Mouse (Mus musculus) liver, embryonic 16.5 days (tissue): ENCODE data around the gene Ndufab1. TPM values are rescaled to one million over a fixed set of nuclear protein-coding genes. Genes with fewer than 3 reads are reported as not detected.

Experiments
- ATAC-seq: fragments of 200-750 bp; cut with Nextera tagmentation; 2 replicates; pipeline ENCODE4 v1.8.0; 2017; ENCODE audit warnings: low read depth, mild to moderate bottlenecking, moderate number of reproducible peaks, moderate library complexity
- H3K27ac ChIP-seq: fragments of 300-500 bp; sonication (generic); 2 replicates; pipeline ENCODE4 v1.5.1; 2014; ENCODE audit warnings: mild to moderate bottlenecking, low read length
- H3K27me3 ChIP-seq: fragments of 300-500 bp; sonication (generic); 2 replicates; pipeline ENCODE4 v1.6.1; 2014; ENCODE audit warnings: low read depth, low read length, mixed read lengths; ENCODE audit not compliant: control insufficient read depth, insufficient read depth
- H3K36me3 ChIP-seq: fragments of 300-500 bp; sonication (generic); 2 replicates; pipeline ENCODE4 v1.6.1; 2014; ENCODE audit warnings: mild to moderate bottlenecking; ENCODE audit not compliant: control insufficient read depth, insufficient read depth
- H3K4me1 ChIP-seq: fragments of 300-500 bp; sonication (generic); 2 replicates; pipeline ENCODE4 v1.6.1; 2014; ENCODE audit warnings: low read depth, low read length, mixed read lengths; ENCODE audit not compliant: control insufficient read depth
- H3K4me2 ChIP-seq: fragments of 300-500 bp; sonication (generic); 2 replicates; pipeline ENCODE4 v1.6.1; 2014; ENCODE audit warnings: low read depth, low read length, mixed read lengths
- H3K4me3 ChIP-seq: fragments of 300-500 bp; sonication (generic); 2 replicates; pipeline ENCODE4 v1.5.1; 2014; ENCODE audit warnings: low read depth, mild to moderate bottlenecking, low read length
- H3K9ac ChIP-seq: fragments of 300-500 bp; sonication (generic); 2 replicates; pipeline ENCODE4 v1.6.1; 2014; ENCODE audit warnings: low read depth, low read length
- H3K9me3 ChIP-seq: fragments of 300-500 bp; sonication (generic); replicated peaks from 2 replicates; pipeline ENCODE4 v1.6.1; 2016; ENCODE audit warnings: low read length; ENCODE audit not compliant: control insufficient read depth
- WGBS: fragments of 180-500 bp; shearing (Covaris S2); extraction: QIAGEN DNeasy Blood & Tissue Kit; methylation state at CpG from one replicate; pipeline ENCODE4 v1.1.7; 2014; ENCODE audit not compliant: insufficient replicate concordance; 5-methylcytosine and 5-hydroxymethylcytosine counted together
- polyA plus RNA-seq: library from polyadenylated mRNA; unstranded; fragments of >200 nt; fragmentation: Nextera tagmentation; extraction: Ambion mirVana; gene quantifications from 2 replicates; pipeline ENCODE4 v1.2.1, GENCODE M21; 2015

Gene Ndufab1
- polyA plus RNA-seq, 1 experiment from 2014 or later: 389 TPM

GRCm38 (mm10) chr7:122050834-122051233 lies 50.9 kb downstream of the Ndufab1 start:
- Histone ChIP-seq H3K4me1 (peaks cover 8% of the 10 kb centered on the region), H3K27ac (no peak overlapping the region), H3K4me2 (no peak overlapping the region), H3K27me3 (no peaks in the 10 kb centered on the region), H3K4me3 (no peak overlapping the region), H3K36me3 (no peaks in the 10 kb centered on the region; the same call in none of the 2 replicates), H3K9me3 (no peaks in the 10 kb centered on the region), H3K9ac (no peak overlapping the region)
- 78% methylated on average over 1 of the region's 1 CpGs for WGBS
- ATAC-seq: no peak

DNA sequence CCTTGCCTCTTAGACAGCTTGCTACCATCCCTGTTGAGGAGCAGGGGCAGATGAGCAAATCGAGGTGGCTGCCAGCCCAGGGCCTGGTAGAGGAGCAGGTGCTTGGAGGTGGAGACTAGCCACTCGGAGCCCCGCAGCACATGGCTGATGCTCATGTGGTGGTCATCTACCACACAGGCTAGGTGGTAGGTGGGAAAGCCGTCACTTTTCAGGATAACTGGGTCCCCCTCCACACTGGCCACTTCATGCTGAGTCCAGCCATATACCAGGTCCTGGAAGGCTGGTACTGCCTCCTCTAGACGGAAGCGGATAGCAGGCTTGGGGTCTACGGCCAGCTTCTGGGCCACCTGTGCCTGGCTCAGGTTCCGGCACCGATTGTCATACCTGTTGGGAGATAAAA lies 53.5 kb downstream of the Ndufab1 start:
- WGBS: 79% methylated on average over 9 of the region's 9 CpGs
- Histone ChIP-seq H3K27me3 (no peaks in the 10 kb centered on the region), H3K27ac (no peak overlapping the region), H3K36me3 (no peaks in the 10 kb centered on the region; the same call in 1 of the 2 replicates), H3K4me3 (no peak overlapping the region), H3K4me2 (no peak overlapping the region), H3K9me3 (no peaks in the 10 kb centered on the region), H3K4me1 (peaks cover 11% of the 10 kb centered on the region), H3K9ac (no peak overlapping the region)
- no peak for ATAC-seq

GRCm38 (mm10) chr7:122046813-122047212 lies 54.9 kb downstream of the Ndufab1 start:
- Histone ChIP-seq H3K9ac (no peak overlapping the region), H3K36me3 (no peaks in the 10 kb centered on the region; the same call in 1 of the 2 replicates), H3K4me2 (no peak overlapping the region), H3K27ac (no peak overlapping the region), H3K9me3 (no peaks in the 10 kb centered on the region), H3K4me3 (no peak overlapping the region), H3K4me1 (peaks cover 11% of the 10 kb centered on the region), H3K27me3 (no peaks in the 10 kb centered on the region)
- whole genome bisulfite sequencing: 16% methylated on average over 2 of the region's 2 CpGs
- peak; percentile 42; the same call in 1 of the 2 replicates for ATAC-seq

DNA sequence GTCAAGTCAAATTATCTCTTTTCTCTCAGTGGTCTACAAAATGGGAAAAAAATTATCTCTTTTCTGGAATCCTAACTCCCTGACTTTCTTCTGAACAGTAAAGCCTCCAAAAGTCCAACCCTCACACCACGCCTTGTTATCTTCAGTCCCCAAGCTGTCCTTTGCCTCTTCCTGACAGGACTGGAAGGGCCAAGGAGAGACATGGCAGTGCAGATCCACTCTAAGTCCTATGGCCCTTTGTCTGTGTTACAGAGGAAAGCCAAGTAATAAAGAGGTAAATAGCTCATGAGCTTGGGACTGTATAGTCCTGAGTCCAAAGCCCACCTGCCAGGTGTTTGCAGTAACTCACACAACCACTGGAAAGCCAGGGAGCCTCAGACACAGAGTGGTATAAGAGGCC lies 56.0 kb downstream of the Ndufab1 start:
- WGBS: 19% methylated on average over 1 of the region's 1 CpGs
- no peak overlapping the region for H3K4me3 ChIP-seq
- H3K9me3 ChIP-seq: no peaks in the 10 kb centered on the region
- H3K4me1 ChIP-seq: peaks cover 11% of the 10 kb centered on the region
- H3K9ac ChIP-seq: no peak overlapping the region
- no peaks in the 10 kb centered on the region for H3K27me3 ChIP-seq
- H3K4me2 ChIP-seq: no peak overlapping the region
- no peak for ATAC-seq
- H3K27ac ChIP-seq: no peak overlapping the region
- no peaks in the 10 kb centered on the region; the same call in 1 of the 2 replicates for H3K36me3 ChIP-seq

DNA sequence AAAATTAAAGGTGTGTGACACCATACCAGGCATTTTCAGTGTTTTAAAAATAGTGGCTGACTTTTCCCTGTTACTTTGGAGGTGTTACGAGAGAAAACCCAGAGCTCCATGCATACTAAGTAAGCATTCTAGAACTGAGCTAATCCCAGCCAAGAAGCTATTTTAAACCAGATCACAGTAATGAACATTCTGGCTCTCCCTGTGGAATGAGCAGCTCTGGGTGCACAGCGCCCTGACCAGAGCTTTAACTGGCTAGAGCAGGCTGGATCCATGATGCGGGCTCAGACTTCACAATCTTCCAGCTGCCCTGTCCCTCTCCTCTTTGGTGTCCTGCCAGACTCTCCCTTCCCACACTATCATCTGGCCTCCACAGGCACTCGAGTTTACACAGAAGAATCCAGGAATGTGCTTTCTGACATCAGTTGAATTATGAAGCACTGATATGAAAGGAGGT lies 56.5 kb downstream of the Ndufab1 start:
- Histone ChIP-seq H3K27me3 (no peaks in the 10 kb centered on the region), H3K27ac (no peak overlapping the region), H3K4me3 (no peak overlapping the region), H3K9ac (no peak overlapping the region), H3K4me1 (peaks cover 11% of the 10 kb centered on the region), H3K36me3 (no peaks in the 10 kb centered on the region; the same call in none of the 2 replicates), H3K9me3 (no peaks in the 10 kb centered on the region), H3K4me2 (no peak overlapping the region)
- ATAC-seq: peak; percentile 40; the same call in 1 of the 2 replicates
- 67% methylated on average over 4 of the region's 4 CpGs for WGBS

DNA sequence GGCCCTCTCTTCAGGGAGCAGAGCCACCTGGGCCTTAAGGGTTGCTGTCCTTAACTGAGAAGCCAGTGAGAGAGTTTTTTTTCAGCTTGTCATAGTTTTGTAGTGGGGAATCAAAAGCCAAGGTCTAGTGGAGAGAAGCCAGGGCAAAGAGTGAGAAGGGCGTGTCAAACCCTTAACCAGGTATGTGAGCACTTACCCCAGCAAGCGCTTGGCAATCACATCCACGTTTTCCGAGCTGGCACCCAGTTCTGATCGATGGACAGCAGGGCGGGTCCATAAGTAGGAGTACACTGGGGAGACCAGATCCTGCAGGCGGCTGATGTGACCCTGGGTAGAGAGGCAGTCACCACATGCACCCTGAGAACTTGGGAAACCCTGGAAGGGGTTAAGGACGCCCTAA lies 57.6 kb downstream of the Ndufab1 start:
- Histone ChIP-seq H3K4me3 (no peak overlapping the region), H3K9me3 (no peaks in the 10 kb centered on the region), H3K4me2 (no peak overlapping the region), H3K27ac (no peak overlapping the region), H3K36me3 (no peaks in the 10 kb centered on the region; the same call in none of the 2 replicates), H3K27me3 (no peaks in the 10 kb centered on the region), H3K4me1 (peaks cover 11% of the 10 kb centered on the region), H3K9ac (no peak overlapping the region)
- WGBS: 73% methylated on average over 8 of the region's 8 CpGs
- no peak for ATAC-seq

Other genes with a start within 250 kb of the Ndufab1 start
- not detected in 2 replicates for gene Scnn1b, start 236.8 kb downstream of the Ndufab1 start, polyA plus RNA-seq
- 9.6 and 9.9 TPM in 2 replicates for gene Cog7, start 120.2 kb downstream of the Ndufab1 start, polyA plus RNA-seq
- 32.6 and 34.6 TPM in 2 replicates for gene Gga2, start 80.7 kb downstream of the Ndufab1 start, polyA plus RNA-seq
- 12.4 and 14.7 TPM in 2 replicates for gene Ubfd1, start 34.7 kb downstream of the Ndufab1 start, polyA plus RNA-seq
- gene Ears2, start 34.6 kb downstream of the Ndufab1 start, polyA plus RNA-seq: 7.4 and 8.2 TPM in 2 replicates
- 10.5 and 11.1 TPM in 2 replicates for gene Palb2, start 31.1 kb upstream of the Ndufab1 start, polyA plus RNA-seq
- 44.8 and 45.5 TPM in 2 replicates for gene Dctn5, start 31.2 kb upstream of the Ndufab1 start, polyA plus RNA-seq
- 92.9 and 99.1 TPM in 2 replicates for gene Plk1, start 57.6 kb upstream of the Ndufab1 start, polyA plus RNA-seq
- not detected in 2 replicates for gene Ern2, start 84.3 kb upstream of the Ndufab1 start, polyA plus RNA-seq
- gene Chp2, start 117.6 kb upstream of the Ndufab1 start, polyA plus RNA-seq: 3.1 TPM in 2 replicates
- 4.7 and 4.8 TPM in 2 replicates for gene Prkcb, start 186.9 kb upstream of the Ndufab1 start, polyA plus RNA-seq